ENCODE assay signal across 11 mouse cellular contexts in genomic region chr7:97418717-97419116, GRCm38 (mm10). TPM values are rescaled to one million over a fixed set of nuclear protein-coding genes. Genes with fewer than 3 reads are reported as not detected.
DNase-seq lines count a peak whose midpoint lies in the region; ATAC-seq and TF ChIP-seq lines count a peak whose summit lies in the region.
"Had no signal": no experiment of that assay in that cellular context is flagged by ENCODE, and none has a peak within 500 bp of the region (broad histone marks: within the 10 kb centered on the region; RNA-seq: fewer than 3 reads in every experiment).

No protein-coding gene starts in this region.

- no peaks in the 10 kb centered on the region for H3K9me3 ChIP-seq in liver, embryonic 11.5 days (ENCODE audit: control insufficient read depth, low read length)
- no peaks in the 10 kb centered on the region for H3K9me3 ChIP-seq in forebrain, embryonic 12.5 days
- H3K9me3 ChIP-seq: liver, embryonic 15.5 days had no signal

- no peak overlapping the region for H3K4me3 ChIP-seq in liver, adult 2 months (ENCODE audit: insufficient read depth, low read depth, low read length)
- no peak overlapping the region for H3K4me3 ChIP-seq in liver, embryonic 11.5 days (ENCODE audit: low read depth, low read length)
- no peak overlapping the region for H3K4me3 ChIP-seq in forebrain, embryonic 12.5 days (replicated peaks)
- H3K4me3 ChIP-seq: liver, embryonic 15.5 days had no signal

- peak; percentile 37 for DNase-seq in cerebellum, adult 11 months
- peak; percentile 99 for DNase-seq in liver, adult 2 months (ENCODE audit: extremely low read depth, low read depth, low spot score)
- DNase-seq in liver, embryonic 11.5 days (ENCODE audit: low spot score): no peak
- no peak for DNase-seq in frontal cortex, adult 2 months (ENCODE audit: extremely low spot score in 1 of 2, low spot score in 1 of 2)
- DNase-seq: forebrain, postnatal 0 days had no signal

- no peak for TF ChIP-seq CTCF in liver, adult 2 months (IDR thresholded peaks at IDR 0.05; ENCODE audit: low read depth, low read length)

- TF ChIP-seq POLR2A in liver, adult 2 months (IDR thresholded peaks at IDR 0.05; ENCODE audit: extremely low read depth, insufficient read depth, low read length): no peak

- peaks cover 15% of the 10 kb centered on the region for H3K36me3 ChIP-seq in liver, adult 2 months (ENCODE audit: control insufficient read depth, insufficient read depth, low read length)
- H3K36me3 ChIP-seq in liver, embryonic 11.5 days (ENCODE audit: control insufficient read depth, insufficient read depth, low read length): no peaks in the 10 kb centered on the region
- H3K36me3 ChIP-seq in forebrain, embryonic 12.5 days (replicated peaks): no peaks in the 10 kb centered on the region
- H3K36me3 ChIP-seq: liver, embryonic 15.5 days had no signal

- H3K27me3 ChIP-seq in liver, adult 2 months (ENCODE audit: control insufficient read depth, insufficient read depth, low read length): no peaks in the 10 kb centered on the region
- H3K27me3 ChIP-seq in liver, embryonic 11.5 days (replicated peaks; ENCODE audit: control insufficient read depth, insufficient read depth, low read length): no peaks in the 10 kb centered on the region
- peaks cover 4% of the 10 kb centered on the region; the same call in 1 of the 2 replicates for H3K27me3 ChIP-seq in forebrain, embryonic 12.5 days
- H3K27me3 ChIP-seq: liver, embryonic 15.5 days had no signal

- no peak overlapping the region for H3K4me2 ChIP-seq in liver, embryonic 11.5 days
- no peak overlapping the region for H3K4me2 ChIP-seq in forebrain, embryonic 12.5 days
- H3K4me2 ChIP-seq: liver, embryonic 15.5 days had no signal

- 7% methylated on average over 5 of the region's 5 CpGs for WGBS in liver, adult 2 months
- WGBS in liver, embryonic 11.5 days: 77% methylated on average over 5 of the region's 5 CpGs
- WGBS in forebrain, embryonic 12.5 days: 77% methylated on average over 5 of the region's 5 CpGs

- peaks cover 8% of the 10 kb centered on the region; the same call in 1 of the 2 replicates for H3K79me2 ChIP-seq in liver, adult 2 months (ENCODE audit: control insufficient read depth, insufficient read depth, low read length)

- H3K27ac ChIP-seq in liver, adult 2 months (replicated peaks; ENCODE audit: insufficient read depth, low read depth, low read length): peak overlapping the region; percentile 93
- no peak overlapping the region for H3K27ac ChIP-seq in liver, embryonic 11.5 days (ENCODE audit: low read depth, low read length)
- no peak overlapping the region for H3K27ac ChIP-seq in forebrain, embryonic 12.5 days
- H3K27ac ChIP-seq: liver, embryonic 15.5 days had no signal

- ATAC-seq in cerebellum, adult (ENCODE audit: insufficient number of reproducible peaks, low FRiP score, low TSS enrichment): no peak
- no peak for ATAC-seq in liver, embryonic 11.5 days (replicated peaks; ENCODE audit: low FRiP score)
- ATAC-seq in granulocyte monocyte progenitor cell, adult 5-6 weeks (replicated peaks; ENCODE audit: poor library complexity, severe bottlenecking): peak; percentile 69
- peak; percentile 49 for ATAC-seq in megakaryocyte progenitor cell, adult 5-6 weeks (replicated peaks; ENCODE audit: poor library complexity)
- ATAC-seq in forebrain, embryonic 12.5 days (ENCODE audit: low FRiP score): no peak
- ATAC-seq: forebrain, postnatal 0 days had no signal

- H3K9ac ChIP-seq in liver, adult 2 months (ENCODE audit: low read depth, low read length): peak overlapping the region; percentile 75
- no peak overlapping the region for H3K9ac ChIP-seq in liver, embryonic 11.5 days (ENCODE audit: low read depth, low read length)
- no peak overlapping the region for H3K9ac ChIP-seq in forebrain, embryonic 12.5 days
- H3K9ac ChIP-seq: forebrain, postnatal 0 days; liver, embryonic 15.5 days had no signal

- peaks cover 47% of the 10 kb centered on the region for H3K4me1 ChIP-seq in liver, adult 2 months (ENCODE audit: control insufficient read depth, insufficient read depth, low read length)
- H3K4me1 ChIP-seq in liver, embryonic 11.5 days (replicated peaks; ENCODE audit: control insufficient read depth, insufficient read depth, low read length): peaks cover 5% of the 10 kb centered on the region; the same call in 1 of the 2 replicates
- H3K4me1 ChIP-seq in forebrain, embryonic 12.5 days: no peaks in the 10 kb centered on the region
- H3K4me1 ChIP-seq: liver, embryonic 15.5 days had no signal

RNA-seq across cellular contexts. Expression of gene Thrsp, which starts 1.2 kb away (rescaled TPM):
- total RNA-seq in liver, adult 2 months (2014; rRNA removed): 292 and 1,156 TPM in 2 replicates
- polyA plus RNA-seq in liver, adult 2 months (2012; rRNA removed): 247 and 275 TPM in 2 replicates
- 0.30 TPM in 1 of 2 replicates, not detected in the other for polyA plus RNA-seq in liver, embryonic 11.5 days (2014; fragmentation: Nextera tagmentation; extraction: Ambion mirVana)
- total RNA-seq in granulocyte monocyte progenitor cell, adult 5-6 weeks (2014; fragmentation: Nextera tagmentation): not detected in 2 replicates
- total RNA-seq in granulocyte monocyte progenitor cell, adult 5-6 weeks (2017): not detected in 2 replicates
- total RNA-seq in megakaryocyte progenitor cell, adult 5-6 weeks (2015): not detected in 2 replicates
- total RNA-seq in megakaryocyte progenitor cell, adult 5-6 weeks (2017): not detected in 2 replicates
- 34.7 and 44.7 TPM in 2 replicates for polyA plus RNA-seq in frontal cortex, adult 2 months (2012; rRNA removed)
- polyA plus RNA-seq in forebrain, embryonic 12.5 days (2016; fragmentation: Nextera tagmentation; extraction: Ambion mirVana): 0.34 and 0.50 TPM in 2 replicates
- total RNA-seq: common myeloid progenitor, adult 5-6 weeks had no signal

RNA-seq across cellular contexts. Expression of gene Ndufc2, which starts 18.9 kb away (rescaled TPM):
- total RNA-seq in liver, adult 2 months (2014; rRNA removed): 213 and 221 TPM in 2 replicates
- 191 and 204 TPM in 2 replicates for polyA plus RNA-seq in liver, adult 2 months (2012; rRNA removed)
- 355 and 359 TPM in 2 replicates for polyA plus RNA-seq in liver, embryonic 11.5 days (2014; fragmentation: Nextera tagmentation; extraction: Ambion mirVana)
- total RNA-seq in granulocyte monocyte progenitor cell, adult 5-6 weeks (2014; fragmentation: Nextera tagmentation): 174 and 187 TPM in 2 replicates
- total RNA-seq in granulocyte monocyte progenitor cell, adult 5-6 weeks (2017): 357 and 360 TPM in 2 replicates
- total RNA-seq in megakaryocyte progenitor cell, adult 5-6 weeks (2015): 173 and 202 TPM in 2 replicates
- total RNA-seq in megakaryocyte progenitor cell, adult 5-6 weeks (2017): 307 and 320 TPM in 2 replicates
- polyA plus RNA-seq in frontal cortex, adult 2 months (2012; rRNA removed): 247 and 298 TPM in 2 replicates
- 392 and 393 TPM in 2 replicates for polyA plus RNA-seq in forebrain, embryonic 12.5 days (2016; fragmentation: Nextera tagmentation; extraction: Ambion mirVana)

RNA-seq across cellular contexts. Expression of gene Kctd14, which starts 32.4 kb away (rescaled TPM):
- 0.07 and 0.18 TPM in 2 replicates for total RNA-seq in liver, adult 2 months (2014; rRNA removed)
- polyA plus RNA-seq in liver, adult 2 months (2012; rRNA removed): 0.13 TPM in 1 of 2 replicates, not detected in the other
- 7.8 and 9.2 TPM in 2 replicates for polyA plus RNA-seq in liver, embryonic 11.5 days (2014; fragmentation: Nextera tagmentation; extraction: Ambion mirVana)
- 3.2 and 5.0 TPM in 2 replicates for total RNA-seq in granulocyte monocyte progenitor cell, adult 5-6 weeks (2014; fragmentation: Nextera tagmentation)
- 3.9 TPM in 2 replicates for total RNA-seq in granulocyte monocyte progenitor cell, adult 5-6 weeks (2017)
- 5.9 and 6.7 TPM in 2 replicates for total RNA-seq in megakaryocyte progenitor cell, adult 5-6 weeks (2015)
- 3.3 and 5.1 TPM in 2 replicates for total RNA-seq in megakaryocyte progenitor cell, adult 5-6 weeks (2017)
- 6.2 and 6.4 TPM in 2 replicates for polyA plus RNA-seq in frontal cortex, adult 2 months (2012; rRNA removed)
- 1.3 and 2.0 TPM in 2 replicates for polyA plus RNA-seq in forebrain, embryonic 12.5 days (2016; fragmentation: Nextera tagmentation; extraction: Ambion mirVana)

RNA-seq across cellular contexts. Expression of gene Alg8, which starts 47.3 kb away (rescaled TPM):
- 3.3 and 6.2 TPM in 2 replicates for total RNA-seq in liver, adult 2 months (2014; rRNA removed)
- 6.3 and 7.5 TPM in 2 replicates for polyA plus RNA-seq in liver, adult 2 months (2012; rRNA removed)
- polyA plus RNA-seq in liver, embryonic 11.5 days (2014; fragmentation: Nextera tagmentation; extraction: Ambion mirVana): 66.4 and 74.2 TPM in 2 replicates
- 44.2 and 52.0 TPM in 2 replicates for total RNA-seq in granulocyte monocyte progenitor cell, adult 5-6 weeks (2014; fragmentation: Nextera tagmentation)
- total RNA-seq in granulocyte monocyte progenitor cell, adult 5-6 weeks (2017): 23.6 and 42.2 TPM in 2 replicates
- 59.2 and 74.4 TPM in 2 replicates for total RNA-seq in megakaryocyte progenitor cell, adult 5-6 weeks (2015)
- total RNA-seq in megakaryocyte progenitor cell, adult 5-6 weeks (2017): 35.1 and 40.5 TPM in 2 replicates
- 10.9 and 12.8 TPM in 2 replicates for polyA plus RNA-seq in frontal cortex, adult 2 months (2012; rRNA removed)
- 35.4 and 36.4 TPM in 2 replicates for polyA plus RNA-seq in forebrain, embryonic 12.5 days (2016; fragmentation: Nextera tagmentation; extraction: Ambion mirVana)

Comparison
In these comparisons a context has a peak if more than half of its experiments do, and no peak if none do; other contexts are left out.
1. DNase-seq: peak in cerebellum, adult 11 months (single experiment) and liver, adult 2 months (single experiment); none in liver, embryonic 11.5 days (single experiment) and frontal cortex, adult 2 months (0 of 2).
2. RNA of gene Thrsp, which starts 1.2 kb away (polyA plus RNA-seq): 247 to 275 TPM in liver, adult 2 months and 34.7 to 44.7 TPM in frontal cortex, adult 2 months; 0.34 to 0.50 TPM in forebrain, embryonic 12.5 days and 0.30 TPM in liver, embryonic 11.5 days; every median in the first group is over 10 times any median in the second.
3. ATAC-seq: peak in granulocyte monocyte progenitor cell, adult 5-6 weeks (single experiment) and megakaryocyte progenitor cell, adult 5-6 weeks (single experiment); none in cerebellum, adult (single experiment), liver, embryonic 11.5 days (single experiment) and forebrain, embryonic 12.5 days (single experiment).